12 mouse cellular contexts compared by ENCODE assay signal in genomic region chr16:41826899-41827604, GRCm38 (mm10).
DNase-seq lines count a peak whose midpoint lies in the region; ATAC-seq and TF ChIP-seq lines count a peak whose summit lies in the region.
"Had no signal": no experiment of that assay in that cellular context is flagged by ENCODE, and none has a peak within 500 bp of the region (broad histone marks: within the 10 kb centered on the region; RNA-seq: fewer than 3 reads in every experiment).

No protein-coding gene starts in this region.

- DNase-seq in forebrain, embryonic 10.5 days (ENCODE audit: extremely low spot score, low spot score), result no peak
- DNase-seq in forebrain, postnatal 0 days, result no peak
- DNase-seq in lung, adult 18-20 months, result no peak
- DNase-seq in retina, embryonic 14.5 days (ENCODE audit: low spot score), result no peak
- no peak for DNase-seq in urinary bladder, adult 18-20 months (ENCODE audit: low spot score in 2 of 2)
- DNase-seq: gastrocnemius, postnatal 10 days; midbrain, embryonic 14.5 days had no signal

- H3K9me3 ChIP-seq in forebrain, embryonic 10.5 days, result no peaks in the 10 kb centered on the region
- H3K9me3 ChIP-seq in forebrain, postnatal 0 days (ENCODE audit: low read length), result no peaks in the 10 kb centered on the region
- no peaks in the 10 kb centered on the region for H3K9me3 ChIP-seq in lung, embryonic 16.5 days (ENCODE audit: control insufficient read depth, low read length)
- no peaks in the 10 kb centered on the region for H3K9me3 ChIP-seq in forebrain, embryonic 15.5 days
- H3K9me3 ChIP-seq: heart, embryonic 12.5 days; liver, embryonic 15.5 days had no signal

- peak overlapping the region; percentile 41; the same call in 1 of the 2 replicates for H3K27ac ChIP-seq in forebrain, embryonic 10.5 days
- no peak overlapping the region for H3K27ac ChIP-seq in forebrain, postnatal 0 days (ENCODE audit: low read depth, low read length)
- H3K27ac ChIP-seq in lung, embryonic 16.5 days (ENCODE audit: low read length), result no peak overlapping the region
- H3K27ac ChIP-seq in forebrain, embryonic 15.5 days (replicated peaks), result 0 out of 2 replicates have a peak overlapping the region, but pooled peaks have one; percentile 4
- H3K27ac ChIP-seq: liver, embryonic 15.5 days had no signal

- no peaks in the 10 kb centered on the region for H3K36me3 ChIP-seq in forebrain, embryonic 10.5 days (replicated peaks)
- no peaks in the 10 kb centered on the region for H3K36me3 ChIP-seq in forebrain, postnatal 0 days (ENCODE audit: insufficient read depth)
- H3K36me3 ChIP-seq in lung, embryonic 16.5 days (ENCODE audit: control insufficient read depth, insufficient read depth, low read length), result no peaks in the 10 kb centered on the region
- H3K36me3 ChIP-seq in forebrain, embryonic 15.5 days, result no peaks in the 10 kb centered on the region
- H3K36me3 ChIP-seq: heart, embryonic 12.5 days; liver, embryonic 15.5 days had no signal

- no peak; the same call in 1 of the 2 replicates for ATAC-seq in forebrain, postnatal 0 days
- peak; percentile 60; the same call in 1 of the 2 replicates for ATAC-seq in lung, embryonic 16.5 days (ENCODE audit: low read depth)
- ATAC-seq in forebrain, embryonic 15.5 days (replicated peaks), result peak; percentile 51; the same call in 1 of the 2 replicates
- ATAC-seq: intestine, postnatal 0 days had no signal

- no peak overlapping the region for H3K4me3 ChIP-seq in forebrain, embryonic 10.5 days
- no peak overlapping the region for H3K4me3 ChIP-seq in forebrain, postnatal 0 days (ENCODE audit: low read depth, low read length)
- no peak overlapping the region for H3K4me3 ChIP-seq in lung, embryonic 16.5 days (ENCODE audit: low read length)
- no peak overlapping the region for H3K4me3 ChIP-seq in forebrain, embryonic 15.5 days
- H3K4me3 ChIP-seq: heart, embryonic 12.5 days; liver, embryonic 15.5 days had no signal

- peaks cover 12% of the 10 kb centered on the region for H3K4me1 ChIP-seq in forebrain, embryonic 10.5 days
- H3K4me1 ChIP-seq in forebrain, postnatal 0 days (ENCODE audit: insufficient read depth), result no peaks in the 10 kb centered on the region
- no peaks in the 10 kb centered on the region; the same call in 1 of the 2 replicates for H3K4me1 ChIP-seq in lung, embryonic 16.5 days (replicated peaks; ENCODE audit: control insufficient read depth, insufficient read depth, low read length)
- H3K4me1 ChIP-seq in forebrain, embryonic 15.5 days, result peaks cover 9% of the 10 kb centered on the region
- H3K4me1 ChIP-seq: heart, embryonic 12.5 days; liver, embryonic 15.5 days had no signal

- no peak overlapping the region for H3K9ac ChIP-seq in forebrain, postnatal 0 days
- no peak overlapping the region for H3K9ac ChIP-seq in lung, embryonic 16.5 days (ENCODE audit: low read length)
- no peak overlapping the region for H3K9ac ChIP-seq in forebrain, embryonic 15.5 days (replicated peaks)
- H3K9ac ChIP-seq: heart, embryonic 12.5 days; liver, embryonic 15.5 days had no signal

- no peak overlapping the region for H3K4me2 ChIP-seq in forebrain, postnatal 0 days (ENCODE audit: low read depth)
- no peak overlapping the region for H3K4me2 ChIP-seq in lung, embryonic 16.5 days (ENCODE audit: low read depth, low read length)
- H3K4me2 ChIP-seq in forebrain, embryonic 15.5 days (replicated peaks), result no peak overlapping the region
- H3K4me2 ChIP-seq: heart, embryonic 12.5 days; liver, embryonic 15.5 days had no signal

- 54% methylated on average over 5 of the region's 5 CpGs for WGBS in forebrain, embryonic 10.5 days
- 31% methylated on average over 5 of the region's 5 CpGs for WGBS in forebrain, postnatal 0 days
- 52% methylated on average over 5 of the region's 5 CpGs for WGBS in lung, embryonic 16.5 days
- whole genome bisulfite sequencing in forebrain, embryonic 15.5 days, result 31% methylated on average over 5 of the region's 5 CpGs

- H3K27me3 ChIP-seq in forebrain, embryonic 10.5 days (ENCODE audit: poor library complexity, severe bottlenecking), result no peaks in the 10 kb centered on the region
- H3K27me3 ChIP-seq in forebrain, postnatal 0 days (ENCODE audit: insufficient read depth, low read length), result no peaks in the 10 kb centered on the region
- no peaks in the 10 kb centered on the region for H3K27me3 ChIP-seq in lung, embryonic 16.5 days (ENCODE audit: control insufficient read depth, insufficient read depth, low read depth, low read length)
- H3K27me3 ChIP-seq in forebrain, embryonic 15.5 days, result no peaks in the 10 kb centered on the region
- H3K27me3 ChIP-seq: heart, embryonic 12.5 days; liver, embryonic 15.5 days had no signal

- no peak for TF ChIP-seq CTCF in forebrain, postnatal 0 days (IDR thresholded peaks at IDR 0.05; ENCODE audit: low read depth)

Comparison
In these comparisons a context has a peak if more than half of its experiments do, and no peak if none do; other contexts are left out.
1. H3K27ac ChIP-seq: peak in forebrain, embryonic 10.5 days (single experiment) and forebrain, embryonic 15.5 days (single experiment); none in forebrain, postnatal 0 days (single experiment) and lung, embryonic 16.5 days (single experiment).